In genomic region chr8:34462262-34462661, GRCm38 (mm10) we compare ENCODE assay signal across 18 mouse cellular contexts.
"Had no signal": no experiment of that assay in that cellular context is flagged by ENCODE, and none has a peak within 500 bp of the region (broad histone marks: within the 10 kb centered on the region; RNA-seq: fewer than 3 reads in every experiment).

No protein-coding gene starts in this region.

- H3K9ac ChIP-seq: liver, postnatal 0 days; lung, embryonic 15.5 days; midbrain, embryonic 13.5 days; midbrain, embryonic 15.5 days; neural tube, embryonic 12.5 days; stomach, embryonic 15.5 days had no signal

- ATAC-seq: liver, postnatal 0 days; lung, postnatal 0 days; midbrain, embryonic 13.5 days; midbrain, embryonic 15.5 days had no signal

- H3K9me3 ChIP-seq: lung, embryonic 15.5 days; midbrain, embryonic 15.5 days; stomach, embryonic 15.5 days had no signal

- DNase-seq: liver, postnatal 0 days; lung, adult 2 months; lung, postnatal 14 days; lung, postnatal 36 days; right cerebral cortex, postnatal 14 days; thymus, adult 2 months; thymus, postnatal 14 days; thymus, postnatal 36 days had no signal

- H3K36me3 ChIP-seq: lung, embryonic 15.5 days; midbrain, embryonic 13.5 days; midbrain, embryonic 15.5 days; neural tube, embryonic 12.5 days; stomach, embryonic 15.5 days had no signal

- H3K4me2 ChIP-seq: lung, embryonic 15.5 days; midbrain, embryonic 11.5 days; midbrain, embryonic 13.5 days; midbrain, embryonic 15.5 days; neural tube, embryonic 12.5 days; stomach, embryonic 15.5 days had no signal

- H3K4me1 ChIP-seq: lung, embryonic 15.5 days; megakaryocyte, embryonic 14.5 days; midbrain, embryonic 13.5 days; midbrain, embryonic 15.5 days; neural tube, embryonic 12.5 days; stomach, embryonic 15.5 days had no signal

- H3K27me3 ChIP-seq: lung, embryonic 15.5 days; midbrain, embryonic 13.5 days; midbrain, embryonic 15.5 days; neural tube, embryonic 12.5 days; stomach, embryonic 15.5 days had no signal

- H3K4me3 ChIP-seq: lung, embryonic 15.5 days; megakaryocyte, embryonic 14.5 days; midbrain, embryonic 13.5 days; midbrain, embryonic 15.5 days; neural tube, embryonic 12.5 days; stomach, embryonic 15.5 days had no signal

- H3K27ac ChIP-seq: lung, embryonic 15.5 days; macrophage; midbrain, embryonic 13.5 days; midbrain, embryonic 15.5 days; neural tube, embryonic 12.5 days; stomach, embryonic 15.5 days; stomach, postnatal 0 days had no signal
